ENCODE assay signal across 8 mouse cellular contexts in genomic region chr7:97429705-97430104, GRCm38 (mm10). TPM values are rescaled to one million over a fixed set of nuclear protein-coding genes. Genes with fewer than 3 reads are reported as not detected.
DNase-seq lines count a peak whose midpoint lies in the region; ATAC-seq and TF ChIP-seq lines count a peak whose summit lies in the region.

No protein-coding gene starts in this region.

- peak overlapping the region; percentile 23; the same call in 1 of the 2 replicates for H3K4me2 ChIP-seq in forebrain, embryonic 14.5 days (ENCODE audit: low read length)
- H3K4me2 ChIP-seq in neural tube, embryonic 12.5 days (replicated peaks): peak overlapping the region; percentile 36

- peak; percentile 70 to 76 for DNase-seq in cerebellum, postnatal 10 days
- no peak for DNase-seq in cerebellum, adult 2 months
- DNase-seq in ES-CJ7 (ENCODE audit: low read depth, low spot score): peak; percentile 98
- peak; percentile 94 for DNase-seq in forebrain, embryonic 14.5 days (ENCODE audit: low spot score)
- peak; percentile 73 for DNase-seq in kidney, postnatal 10 days
- no peak for DNase-seq in left cerebral cortex, adult 9 months (ENCODE audit: low spot score in 2 of 2)

- peak; percentile 74 for ATAC-seq in forebrain, embryonic 14.5 days
- peak; percentile 86 for ATAC-seq in neural tube, embryonic 12.5 days (ENCODE audit: low FRiP score, low read depth)
- ATAC-seq in CD4-positive, CD25-positive, alpha-beta regulatory T cell, adult 4 months: no peak

- no peak overlapping the region for H3K27ac ChIP-seq in cerebellum, adult 2 months (ENCODE audit: insufficient read depth, low read length)
- peak overlapping the region; percentile 59 for H3K27ac ChIP-seq in forebrain, embryonic 14.5 days (ENCODE audit: low read depth, low read length)
- H3K27ac ChIP-seq in neural tube, embryonic 12.5 days: peak overlapping the region; percentile 4; the same call in 1 of the 2 replicates

- 0 out of 2 replicates have a peak overlapping the region, but pooled peaks have one; percentile 32 for H3K9ac ChIP-seq in forebrain, embryonic 14.5 days (ENCODE audit: low read length)
- H3K9ac ChIP-seq in neural tube, embryonic 12.5 days: no peak overlapping the region

- no peaks in the 10 kb centered on the region for H3K36me3 ChIP-seq in forebrain, embryonic 14.5 days (ENCODE audit: control insufficient read depth, insufficient read depth, low read length)
- no peaks in the 10 kb centered on the region for H3K36me3 ChIP-seq in neural tube, embryonic 12.5 days

- peaks cover 20% of the 10 kb centered on the region for H3K4me1 ChIP-seq in cerebellum, adult 2 months (ENCODE audit: control insufficient read depth, insufficient read depth, low read length)
- H3K4me1 ChIP-seq in forebrain, embryonic 14.5 days (ENCODE audit: control insufficient read depth, insufficient read depth, low read length): peaks cover 14% of the 10 kb centered on the region
- H3K4me1 ChIP-seq in neural tube, embryonic 12.5 days: peaks cover 22% of the 10 kb centered on the region

- no peak for TF ChIP-seq POLR2A in cerebellum, adult 2 months (IDR thresholded peaks at IDR 0.05; ENCODE audit: borderline replicate concordance, insufficient read depth, low read length)

- WGBS in cerebellum, adult 2 months: 25% methylated on average over 5 of the region's 5 CpGs
- WGBS in forebrain, embryonic 14.5 days: 0% methylated on average over 5 of the region's 5 CpGs
- WGBS in neural tube, embryonic 12.5 days: 2% methylated on average over 5 of the region's 5 CpGs

- H3K9me3 ChIP-seq in forebrain, embryonic 14.5 days (replicated peaks; ENCODE audit: control insufficient read depth, low read length): no peaks in the 10 kb centered on the region
- H3K9me3 ChIP-seq in neural tube, embryonic 12.5 days: no peaks in the 10 kb centered on the region

- no peak for TF ChIP-seq CTCF in cerebellum, adult 2 months (IDR thresholded peaks at IDR 0.05; ENCODE audit: borderline replicate concordance, insufficient read depth, low read depth, low read length)

- no peak overlapping the region for H3K4me3 ChIP-seq in cerebellum, adult 2 months (replicated peaks; ENCODE audit: insufficient read depth, low read depth, low read length)
- no peak overlapping the region for H3K4me3 ChIP-seq in forebrain, embryonic 14.5 days (ENCODE audit: low read depth, low read length)
- no peak overlapping the region for H3K4me3 ChIP-seq in neural tube, embryonic 12.5 days

- no peaks in the 10 kb centered on the region for H3K27me3 ChIP-seq in cerebellum, adult 2 months (ENCODE audit: control insufficient read depth, insufficient read depth, low read length)
- no peaks in the 10 kb centered on the region for H3K27me3 ChIP-seq in forebrain, embryonic 14.5 days (replicated peaks; ENCODE audit: control insufficient read depth, insufficient read depth, low read length)
- no peaks in the 10 kb centered on the region for H3K27me3 ChIP-seq in neural tube, embryonic 12.5 days (replicated peaks)

RNA-seq across cellular contexts. Expression of gene Thrsp, which starts 12.2 kb away (rescaled TPM):
- 93.2 and 101 TPM in 2 replicates for polyA plus RNA-seq in cerebellum, adult 2 months (2012; rRNA removed)
- 3.2 and 3.7 TPM in 2 replicates for polyA plus RNA-seq in forebrain, embryonic 14.5 days (2014; fragmentation: Nextera tagmentation; extraction: Ambion mirVana)
- polyA plus RNA-seq in neural tube, embryonic 12.5 days (2016; fragmentation: Nextera tagmentation; extraction: Ambion mirVana): 0.48 and 0.68 TPM in 2 replicates
- polyA plus RNA-seq in CD4-positive, CD25-positive, alpha-beta regulatory T cell, adult 4 months (2017; shearing (Covaris generic)): under 1 TPM in 1 of 2 experiments, not detected in 1; 0.84 TPM

RNA-seq across cellular contexts. Expression of gene Kctd14, which starts 21.4 kb away (rescaled TPM):
- polyA plus RNA-seq in cerebellum, adult 2 months (2012; rRNA removed): 1.6 and 2.2 TPM in 2 replicates
- polyA plus RNA-seq in forebrain, embryonic 14.5 days (2014; fragmentation: Nextera tagmentation; extraction: Ambion mirVana): 1.4 and 1.8 TPM in 2 replicates
- polyA plus RNA-seq in neural tube, embryonic 12.5 days (2016; fragmentation: Nextera tagmentation; extraction: Ambion mirVana): 2.0 TPM in 2 replicates
- under 1 TPM; 0.43 to 0.94 TPM for polyA plus RNA-seq in CD4-positive, CD25-positive, alpha-beta regulatory T cell, adult 4 months (2017; shearing (Covaris generic))

RNA-seq across cellular contexts. Expression of gene Ndufc2, which starts 29.9 kb away (rescaled TPM):
- polyA plus RNA-seq in cerebellum, adult 2 months (2012; rRNA removed): 376 and 378 TPM in 2 replicates
- 473 and 569 TPM in 2 replicates for polyA plus RNA-seq in forebrain, embryonic 14.5 days (2014; fragmentation: Nextera tagmentation; extraction: Ambion mirVana)
- 399 and 400 TPM in 2 replicates for polyA plus RNA-seq in neural tube, embryonic 12.5 days (2016; fragmentation: Nextera tagmentation; extraction: Ambion mirVana)
- 100 to 1,000 TPM; 159 to 178 TPM for polyA plus RNA-seq in CD4-positive, CD25-positive, alpha-beta regulatory T cell, adult 4 months (2017; shearing (Covaris generic))

RNA-seq across cellular contexts. Expression of gene Ints4, which starts 51.1 kb away (rescaled TPM):
- polyA plus RNA-seq in cerebellum, adult 2 months (2012; rRNA removed): 67.0 and 72.2 TPM in 2 replicates
- polyA plus RNA-seq in forebrain, embryonic 14.5 days (2014; fragmentation: Nextera tagmentation; extraction: Ambion mirVana): 54.6 and 65.2 TPM in 2 replicates
- polyA plus RNA-seq in neural tube, embryonic 12.5 days (2016; fragmentation: Nextera tagmentation; extraction: Ambion mirVana): 56.9 and 57.6 TPM in 2 replicates
- 10 to 100 TPM; 46.2 to 64.2 TPM for polyA plus RNA-seq in CD4-positive, CD25-positive, alpha-beta regulatory T cell, adult 4 months (2017; shearing (Covaris generic))

RNA-seq across cellular contexts. Expression of gene Alg8, which starts 58.3 kb away (rescaled TPM):
- 10.1 and 11.1 TPM in 2 replicates for polyA plus RNA-seq in cerebellum, adult 2 months (2012; rRNA removed)
- 15.3 and 18.7 TPM in 2 replicates for polyA plus RNA-seq in forebrain, embryonic 14.5 days (2014; fragmentation: Nextera tagmentation; extraction: Ambion mirVana)
- polyA plus RNA-seq in neural tube, embryonic 12.5 days (2016; fragmentation: Nextera tagmentation; extraction: Ambion mirVana): 25.1 and 27.1 TPM in 2 replicates
- polyA plus RNA-seq in CD4-positive, CD25-positive, alpha-beta regulatory T cell, adult 4 months (2017; shearing (Covaris generic)): 10 to 100 TPM; 19.5 to 21.4 TPM

Comparison
In these comparisons a context has a peak if more than half of its experiments do, and no peak if none do; other contexts are left out.
1. DNase-seq: peak in cerebellum, postnatal 10 days (2 of 2), ES-CJ7 (single experiment), forebrain, embryonic 14.5 days (single experiment) and kidney, postnatal 10 days (single experiment); none in cerebellum, adult 2 months (0 of 2) and left cerebral cortex, adult 9 months (0 of 2).
2. RNA of gene Thrsp, which starts 12.2 kb away (polyA plus RNA-seq): 93.2 to 101 TPM in cerebellum, adult 2 months; 3.2 to 3.7 TPM in forebrain, embryonic 14.5 days, 0.84 TPM in CD4-positive, CD25-positive, alpha-beta regulatory T cell, adult 4 months and 0.48 to 0.68 TPM in neural tube, embryonic 12.5 days; every median in the first group is over 10 times any median in the second.